Mouse (Mus musculus) liver, postnatal 0 days (tissue): ENCODE measurements around the gene Crtc2. TPM values are rescaled to one million over a fixed set of nuclear protein-coding genes. Genes with fewer than 3 reads are reported as not detected.

Source experiments
- ATAC-seq: fragments of 200-750 bp; cut with Nextera tagmentation; 2 replicates; pipeline ENCODE4 v1.8.0; 2017; ENCODE audit warnings: mild to moderate bottlenecking, moderate library complexity
- DNase-seq: peaks from one replicate; pipeline ENCODE4 v3.0.0-alpha.2; 2016
- H3K27ac ChIP-seq: fragments of 300-500 bp; sonication (generic); 2 replicates; pipeline ENCODE4 v1.5.1; 2014; ENCODE audit warnings: antibody characterized with exemption, moderate library complexity, mild to moderate bottlenecking, low read depth
- H3K27me3 ChIP-seq: fragments of 300-500 bp; sonication (generic); 2 replicates; pipeline ENCODE4 v1.6.1; 2014; ENCODE audit warnings: low read length, control low read depth, mixed read lengths; ENCODE audit not compliant: insufficient read depth
- H3K36me3 ChIP-seq: fragments of 300-500 bp; sonication (generic); replicated peaks from 2 replicates; pipeline ENCODE4 v1.6.1; 2014; ENCODE audit warnings: mild to moderate bottlenecking, control low read depth, low read length, moderate library complexity, mixed read lengths; ENCODE audit not compliant: insufficient read depth
- H3K4me1 ChIP-seq: fragments of 300-500 bp; sonication (generic); 2 replicates; pipeline ENCODE4 v1.6.1; 2014; ENCODE audit warnings: antibody characterized with exemption, mild to moderate bottlenecking, control low read depth; ENCODE audit not compliant: insufficient read depth
- H3K4me2 ChIP-seq: fragments of 300-500 bp; sonication (generic); 2 replicates; pipeline ENCODE4 v1.6.1; 2014; ENCODE audit warnings: low read depth, mild to moderate bottlenecking, low read length, moderate library complexity, mixed read lengths
- H3K4me3 ChIP-seq: fragments of 300-500 bp; sonication (generic); 2 replicates; pipeline ENCODE4 v1.5.1; 2014; ENCODE audit warnings: low read depth, low read length
- H3K9ac ChIP-seq: fragments of 300-500 bp; sonication (generic); replicated peaks from 2 replicates; pipeline ENCODE4 v1.6.1; 2014; ENCODE audit warnings: mild to moderate bottlenecking, moderate library complexity
- H3K9me3 ChIP-seq: fragments of 300-500 bp; sonication (generic); 2 replicates; pipeline ENCODE4 v1.6.1; 2016; ENCODE audit warnings: mild to moderate bottlenecking, control low read depth, low read length, mixed read lengths
- CTCF ChIP-seq: sonication (generic); IDR thresholded peaks from 2 replicates; pipeline ENCODE4 v1.5.1; 2016; ENCODE audit warnings: antibody characterized with exemption, low read depth
- EP300 ChIP-seq: IDR thresholded peaks from 2 replicates; pipeline ENCODE4 v1.6.1; 2016; ENCODE audit warnings: antibody characterized with exemption, low read depth, mild to moderate bottlenecking
- WGBS: fragments of 180-500 bp; shearing (Covaris S2); extraction: QIAGEN DNeasy Blood & Tissue Kit; methylation state at CpG from one replicate; pipeline ENCODE4 v1.1.7; 2014; ENCODE audit not compliant: insufficient replicate concordance; 5-methylcytosine and 5-hydroxymethylcytosine counted together
- polyA plus RNA-seq: library from polyadenylated mRNA; unstranded; fragments of >200 nt; fragmentation: Nextera tagmentation; extraction: Ambion mirVana; gene quantifications from 2 replicates; pipeline ENCODE4 v1.2.1, GENCODE M21; 2015

Crtc2 gene
- polyA plus RNA-seq, 1 experiment from 2014 or later, result 6.6 TPM

DNA sequence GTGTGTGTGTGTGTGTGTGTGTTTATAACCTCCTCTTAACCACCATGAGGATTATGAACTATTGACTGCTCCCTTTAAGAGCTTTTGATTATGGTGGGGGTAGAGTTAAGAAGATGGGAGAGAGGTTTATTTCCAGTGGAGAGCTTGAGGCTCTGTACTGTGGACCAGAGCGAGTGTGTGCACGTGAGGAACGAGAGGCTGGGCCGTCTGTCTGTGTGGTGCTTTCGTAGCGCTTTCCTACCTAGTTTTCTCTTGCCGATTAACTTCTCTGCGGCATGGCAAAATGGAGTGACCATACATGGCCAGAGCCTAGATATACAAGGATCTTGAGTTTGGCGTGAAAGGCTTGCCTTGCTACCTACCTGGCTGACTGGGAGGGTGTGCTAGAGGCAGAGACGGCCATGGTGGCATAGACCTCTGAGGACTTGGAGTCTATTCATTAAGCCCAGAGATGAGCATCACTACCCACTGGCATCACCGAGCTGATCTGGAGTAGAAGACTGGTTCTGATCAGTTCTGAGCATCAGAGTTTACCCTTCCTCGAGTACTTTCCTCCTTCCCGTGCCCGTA, 1.9 kb downstream of the Crtc2 start:
- Histone ChIP-seq H3K4me2 (peak overlapping the region; percentile 94), H3K27me3 (no peaks in the 10 kb centered on the region), H3K27ac (no peak overlapping the region), H3K9me3 (no peaks in the 10 kb centered on the region), H3K36me3 (peaks cover 34% of the 10 kb centered on the region), H3K9ac (no peak overlapping the region; the same call in 1 of the 2 replicates), H3K4me1 (peaks cover 15% of the 10 kb centered on the region), H3K4me3 (no peak overlapping the region)
- ATAC-seq (no peak), DNase-seq (no peak)
- TF ChIP-seq EP300, result no peak
- TF ChIP-seq CTCF, result no peak
- WGBS, result 90% methylated on average over 14 of the region's 14 CpGs

DNA sequence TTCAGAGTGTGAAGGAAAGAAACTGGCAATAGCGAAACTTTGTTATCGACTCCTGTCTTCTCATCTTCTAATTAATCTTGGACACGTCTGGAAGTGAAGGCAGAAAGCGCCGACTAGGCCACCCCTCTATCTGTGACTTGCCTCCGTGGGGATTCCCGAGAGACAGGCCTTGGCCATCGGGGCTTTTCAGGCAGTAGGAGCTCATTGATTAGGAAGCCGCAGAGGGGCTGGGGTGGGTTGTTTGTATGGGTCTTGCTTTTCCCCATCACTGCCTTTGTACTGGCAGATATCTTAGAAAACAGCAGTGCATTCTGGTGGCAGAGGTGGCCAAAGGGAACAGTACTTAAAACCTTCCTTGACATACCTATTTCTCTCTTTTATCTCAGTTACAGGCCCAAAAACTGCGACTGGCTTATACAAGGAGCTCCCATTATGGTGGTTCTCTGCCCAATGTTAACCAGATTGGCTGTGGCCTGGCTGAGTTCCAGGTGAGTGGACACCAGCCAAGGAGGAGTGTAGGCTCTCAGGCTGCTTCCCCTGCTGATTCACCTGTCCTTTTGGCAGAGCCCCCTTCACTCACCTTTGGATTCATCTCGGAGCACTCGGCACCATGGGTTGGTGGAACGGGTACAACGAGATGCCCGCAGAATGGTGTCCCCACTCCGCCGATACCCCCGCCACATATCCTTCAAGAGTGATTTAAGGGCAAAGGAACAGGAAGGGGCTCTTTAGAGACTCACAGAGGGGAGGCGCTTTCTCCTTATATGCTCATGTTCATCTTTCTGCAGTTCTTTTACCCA, 3.0 kb downstream of the Crtc2 start:
- no peak overlapping the region for H3K9ac ChIP-seq
- 87% methylated on average over 19 of the region's 19 CpGs for WGBS
- DNase-seq (no peak), ATAC-seq (no peak)
- TF ChIP-seq EP300, result no peak
- TF ChIP-seq CTCF, result no peak
- H3K4me1 ChIP-seq, result peaks cover 15% of the 10 kb centered on the region
- H3K4me3 ChIP-seq, result no peak overlapping the region
- no peak overlapping the region for H3K27ac ChIP-seq
- no peaks in the 10 kb centered on the region for H3K9me3 ChIP-seq
- H3K36me3 ChIP-seq, result peaks cover 36% of the 10 kb centered on the region
- no peak overlapping the region for H3K4me2 ChIP-seq
- no peaks in the 10 kb centered on the region for H3K27me3 ChIP-seq

DNA sequence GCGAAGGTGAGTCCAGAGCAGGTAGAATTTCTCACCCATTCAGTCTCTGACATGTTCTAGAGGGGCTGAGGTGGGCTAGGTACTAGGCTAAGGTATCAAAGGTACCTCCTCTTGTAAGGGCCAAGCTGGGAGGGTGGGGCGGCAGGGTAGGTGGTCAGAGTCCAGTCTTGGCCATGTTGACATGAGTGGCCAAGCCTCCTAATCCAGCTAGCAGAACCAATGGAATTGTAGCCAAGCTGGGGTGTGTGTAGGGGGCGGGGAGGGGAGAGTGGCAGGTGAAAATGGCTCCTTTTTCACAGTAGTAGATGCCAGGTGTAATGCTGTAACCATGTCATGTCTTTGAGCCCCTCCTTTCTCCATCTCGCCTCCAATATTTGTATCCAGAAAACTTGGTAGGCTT, 4.6 kb downstream of the Crtc2 start:
- Histone ChIP-seq H3K27me3 (no peaks in the 10 kb centered on the region), H3K4me3 (no peak overlapping the region), H3K9me3 (no peaks in the 10 kb centered on the region), H3K27ac (peak overlapping the region; percentile 79), H3K4me2 (no peak overlapping the region), H3K36me3 (peaks cover 52% of the 10 kb centered on the region), H3K4me1 (peaks cover 15% of the 10 kb centered on the region), H3K9ac (no peak overlapping the region)
- TF ChIP-seq CTCF (no peak), EP300 (peak; percentile 82)
- ATAC-seq (peak; percentile 68), DNase-seq (peak; percentile 70)
- WGBS, result 66% methylated on average over 4 of the region's 4 CpGs

DNA sequence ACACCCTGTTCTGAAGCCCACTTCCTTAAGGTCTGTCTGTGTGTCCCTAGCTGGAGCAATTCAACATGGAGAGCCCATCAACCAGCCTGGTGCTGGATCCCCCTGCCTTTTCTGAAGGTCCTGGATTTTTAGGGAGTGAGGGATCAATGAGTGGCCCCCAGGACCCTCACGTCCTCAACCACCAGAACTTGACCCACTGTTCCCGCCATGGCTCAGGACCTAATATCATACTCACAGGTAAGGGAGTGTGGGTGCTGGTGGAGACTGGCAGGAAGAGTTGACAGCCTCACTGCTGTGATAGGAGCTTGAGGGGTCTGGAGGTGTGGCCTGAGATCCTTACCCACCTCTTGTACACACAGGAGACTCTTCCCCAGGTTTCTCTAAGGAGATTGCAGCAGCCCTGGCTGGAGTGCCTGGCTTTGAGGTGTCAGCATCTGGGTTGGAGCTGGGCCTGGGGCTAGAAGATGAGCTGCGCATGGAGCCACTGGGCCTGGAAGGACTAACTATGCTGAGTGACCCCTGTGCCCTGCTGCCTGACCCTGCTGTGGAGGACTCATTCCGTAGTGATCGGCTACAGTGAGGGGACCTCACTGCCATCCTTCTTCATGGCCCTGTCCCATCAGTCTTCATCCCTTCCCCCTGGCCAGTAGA, 9.3 kb downstream of the Crtc2 start:
- 93% methylated on average over 5 of the region's 5 CpGs for WGBS
- no peak overlapping the region for H3K27ac ChIP-seq
- DNase-seq (no peak), ATAC-seq (no peak)
- H3K36me3 ChIP-seq, result peaks cover 54% of the 10 kb centered on the region
- no peak overlapping the region for H3K4me3 ChIP-seq
- H3K9ac ChIP-seq, result no peak overlapping the region
- H3K4me1 ChIP-seq, result peaks cover 26% of the 10 kb centered on the region
- TF ChIP-seq CTCF (no peak), EP300 (no peak)
- no peaks in the 10 kb centered on the region for H3K9me3 ChIP-seq
- no peak overlapping the region for H3K4me2 ChIP-seq
- no peaks in the 10 kb centered on the region for H3K27me3 ChIP-seq

DNA sequence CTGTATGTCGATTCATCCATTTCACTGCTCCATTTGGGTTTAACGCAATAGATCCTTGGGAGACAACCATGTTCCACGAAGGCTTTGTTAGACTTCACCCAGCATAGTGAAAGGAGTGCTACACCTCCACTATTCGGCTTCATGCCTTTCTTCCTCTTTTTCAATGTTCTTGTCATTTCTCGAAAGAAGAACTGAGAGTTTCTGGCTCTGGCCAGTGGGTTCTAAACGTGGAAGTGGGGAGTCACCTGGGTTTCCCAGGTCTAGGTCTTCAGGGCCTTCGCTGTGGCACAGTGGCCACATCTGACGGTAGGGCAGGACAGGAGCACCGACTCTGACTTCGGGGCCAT, 10.7 kb downstream of the Crtc2 start:
- WGBS, result 19% methylated on average over 10 of the region's 10 CpGs
- Histone ChIP-seq H3K27ac (peak overlapping the region; percentile 98), H3K4me1 (peaks cover 27% of the 10 kb centered on the region), H3K27me3 (no peaks in the 10 kb centered on the region), H3K36me3 (peaks cover 45% of the 10 kb centered on the region), H3K9me3 (no peaks in the 10 kb centered on the region), H3K4me2 (peak overlapping the region; percentile 87), H3K4me3 (peak overlapping the region; percentile 76), H3K9ac (peak overlapping the region; percentile 81)
- TF ChIP-seq EP300 (no peak; the same call in 1 of the 2 replicates), CTCF (no peak)
- no peak for ATAC-seq
- no peak for DNase-seq

DNA sequence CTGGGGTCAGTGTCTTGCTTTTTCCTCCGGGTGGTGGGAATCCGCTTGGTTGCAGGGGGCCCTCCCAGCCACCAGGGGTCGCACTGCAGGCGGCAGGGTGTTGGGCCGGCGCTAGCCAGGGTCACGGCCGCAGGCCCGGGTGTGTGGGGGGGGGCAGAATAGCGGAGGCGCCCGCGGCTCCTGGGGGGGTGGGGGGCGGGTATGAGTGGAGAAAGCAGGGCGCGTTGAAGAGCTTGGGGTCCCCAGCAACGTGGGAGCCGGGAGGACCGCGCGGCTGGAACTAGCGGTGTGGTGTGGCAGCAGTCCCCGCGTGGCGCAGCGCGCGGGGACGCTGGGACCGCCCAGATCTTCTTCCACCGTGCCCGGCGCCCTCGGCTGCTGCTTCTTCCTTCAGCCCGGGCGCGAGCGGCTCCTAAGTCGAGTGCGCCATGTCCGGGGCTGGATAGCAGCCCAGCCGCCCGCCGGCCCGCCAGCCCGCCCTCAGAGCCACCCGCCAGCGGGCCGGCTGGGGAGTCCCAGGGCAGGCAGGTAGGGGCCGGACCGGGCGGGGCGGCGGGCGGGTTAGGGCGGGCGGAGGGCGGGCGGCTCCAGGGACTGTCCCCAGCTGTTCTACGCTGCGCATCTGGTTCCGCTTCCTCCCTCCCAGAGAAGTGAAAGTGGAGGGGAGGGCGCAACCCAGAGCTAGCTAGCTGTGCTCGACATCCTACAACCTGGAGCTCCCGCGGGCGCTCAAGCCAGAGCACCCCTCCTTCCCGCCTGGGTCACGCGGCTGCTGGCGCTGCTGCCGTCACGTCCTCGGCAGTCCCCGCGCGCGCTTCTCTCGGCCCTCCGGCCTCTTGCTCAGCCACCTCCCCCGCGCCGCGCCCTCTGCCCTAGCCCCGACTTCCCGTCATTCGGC, 11.3 kb downstream of the Crtc2 start, which contains the start of gene Dennd4b:
Gene Dennd4b (plus strand): TSS at position 152 of the 898 bp plus-strand sequence.
- DNase-seq, result peak; percentile 94
- Histone ChIP-seq H3K27ac (peak within 1 kb of the TSS; percentile 98), H3K36me3 (peaks cover 40% of the 10 kb centered on the region), H3K9ac (peak within 1 kb of the TSS; percentile 81), H3K4me3 (peak within 1 kb of the TSS; percentile 76), H3K4me1 (peaks cover 27% of the 10 kb centered on the region), H3K9me3 (no peaks in the 10 kb centered on the region), H3K4me2 (peak within 1 kb of the TSS; percentile 87), H3K27me3 (no peaks in the 10 kb centered on the region)
- TF ChIP-seq EP300, result 0 out of 2 replicates have a peak, but pooled peaks have one; percentile 25
- TF ChIP-seq CTCF, result peak; percentile 97
- under 1% methylated on average over 71 of the region's 87 CpGs for WGBS
- ATAC-seq, result peak; percentile 92
